Mouse (Mus musculus) adrenal gland, adult 8-10 months (tissue): ENCODE data around the gene Cyp4f18. TPM values are rescaled to one million over a fixed set of nuclear protein-coding genes. Genes with fewer than 3 reads are reported as not detected.
"Not testable (repeated sequence)": the region's sequence is repeated elsewhere in the genome, so short reads cannot be mapped to it uniquely, and the experiment has no call there.

Experiments used
- DNase-seq: peaks from one replicate; pipeline ENCODE4 v3.0.0; 2022
- total RNA-seq, 4 experiments: library from RNA; stranded (reverse); gene quantifications; 2 replicates each; pipeline ENCODE4 v1.2.4; 2022

The Cyp4f18 gene
- total RNA-seq, 4 experiments from 2014 or later: 5.3 to 12.2 (median 8.6) TPM

- DNase-seq: no peak
Measured at GRCm38 (mm10) chr8:71974211-71974610, 35.2 kb downstream of the Cyp4f18 start.

- DNase-seq: no peak
Measured at GRCm38 (mm10) chr8:71971945-71972344, 37.5 kb downstream of the Cyp4f18 start.

GRCm38 (mm10) chr8:71968636-71969035 is 40.8 kb downstream of the Cyp4f18 start:
- no peak for DNase-seq

GRCm38 (mm10) chr8:71968100-71968499 is 41.3 kb downstream of the Cyp4f18 start:
- DNase-seq: no peak

- no peak for DNase-seq
Measured at GRCm38 (mm10) chr8:71967261-71967660, 42.2 kb downstream of the Cyp4f18 start.

- DNase-seq: no peak
Measured at GRCm38 (mm10) chr8:71966411-71966810, 43.0 kb downstream of the Cyp4f18 start.

- peak; percentile 40 for DNase-seq
Measured at GRCm38 (mm10) chr8:71965166-71965565, 44.3 kb downstream of the Cyp4f18 start.

GRCm38 (mm10) chr8:71964051-71964450 is 45.4 kb downstream of the Cyp4f18 start:
- peak; percentile 60 for DNase-seq

- DNase-seq: no peak
Measured at GRCm38 (mm10) chr8:71961796-71962195, 47.6 kb downstream of the Cyp4f18 start.

- DNase-seq: no peak
Measured at GRCm38 (mm10) chr8:71960483-71960882, 48.9 kb downstream of the Cyp4f18 start.

GRCm38 (mm10) chr8:71954666-71955065 is 54.8 kb downstream of the Cyp4f18 start:
- no peak for DNase-seq

- not testable (repeated sequence) for DNase-seq
Measured at GRCm38 (mm10) chr8:71952961-71953700, 56.3 kb downstream of the Cyp4f18 start.

GRCm38 (mm10) chr8:71952489-71952888 is 56.9 kb downstream of the Cyp4f18 start:
- DNase-seq: no peak

GRCm38 (mm10) chr8:71951436-71952161 is 57.8 kb downstream of the Cyp4f18 start:
- DNase-seq: no peak

GRCm38 (mm10) chr8:71950482-71951221 is 58.8 kb downstream of the Cyp4f18 start, which contains the start of gene Zfp961:
Zfp961 (plus strand) TSS chr8:71951038.
- DNase-seq: peak; percentile 96

GRCm38 (mm10) chr8:71948624-71949023 is 60.8 kb downstream of the Cyp4f18 start:
- no peak for DNase-seq

GRCm38 (mm10) chr8:71941776-71942175 is 67.7 kb downstream of the Cyp4f18 start:
- no peak for DNase-seq

- DNase-seq: no peak
Measured at GRCm38 (mm10) chr8:71940293-71941208, 68.9 kb downstream of the Cyp4f18 start.
